Mouse (Mus musculus) brain, embryonic 18.5 days (tissue): ENCODE data around the gene Tnnt2.

ENCODE experiments used
- DNase-seq: peaks from one replicate; pipeline ENCODE4 v3.0.0-alpha.2; 2012; ENCODE audit warnings: low read depth, low spot score

Tnnt2 gene

DNA sequence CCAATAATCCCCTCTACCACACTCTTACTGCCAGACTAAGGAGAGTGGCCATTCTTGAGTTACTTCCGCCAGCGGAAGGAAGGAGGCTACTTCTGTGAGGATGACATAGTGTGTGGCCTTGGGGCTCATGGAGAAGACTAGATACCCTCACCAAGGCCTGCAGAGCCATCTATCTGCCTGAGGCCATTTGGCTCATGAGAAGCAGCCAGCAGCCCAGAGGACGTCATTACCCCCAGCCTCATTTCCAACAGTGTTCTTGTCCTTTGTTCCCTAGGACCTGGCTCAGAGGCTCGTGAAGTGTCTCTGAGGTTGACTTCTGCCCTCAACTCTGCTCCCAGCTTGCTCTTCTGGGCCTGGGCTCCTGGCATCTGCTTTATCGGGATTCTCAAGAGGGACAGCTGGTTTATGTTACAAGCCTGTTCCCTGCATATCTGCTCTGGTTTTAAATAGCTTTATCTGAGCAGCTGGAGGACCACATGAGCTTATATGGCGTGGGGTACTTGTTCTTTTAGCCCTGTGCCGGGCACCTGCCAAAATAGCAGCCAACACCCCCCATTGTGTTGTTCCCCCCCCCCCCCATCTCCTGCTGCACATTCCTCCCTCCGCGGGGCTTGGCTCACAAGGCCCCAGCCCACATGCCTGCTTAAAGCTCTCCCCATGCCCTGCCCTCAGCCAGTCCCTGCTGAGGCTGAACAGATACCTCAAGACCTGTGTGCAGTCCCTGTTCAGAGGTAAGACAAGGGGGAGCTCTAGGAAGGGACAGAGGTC is at the start of gene Tnnt2:
Gene Tnnt2 (plus strand): TSS at position 639 of the 768 bp plus-strand sequence.
- DNase-seq = no peak

DNA sequence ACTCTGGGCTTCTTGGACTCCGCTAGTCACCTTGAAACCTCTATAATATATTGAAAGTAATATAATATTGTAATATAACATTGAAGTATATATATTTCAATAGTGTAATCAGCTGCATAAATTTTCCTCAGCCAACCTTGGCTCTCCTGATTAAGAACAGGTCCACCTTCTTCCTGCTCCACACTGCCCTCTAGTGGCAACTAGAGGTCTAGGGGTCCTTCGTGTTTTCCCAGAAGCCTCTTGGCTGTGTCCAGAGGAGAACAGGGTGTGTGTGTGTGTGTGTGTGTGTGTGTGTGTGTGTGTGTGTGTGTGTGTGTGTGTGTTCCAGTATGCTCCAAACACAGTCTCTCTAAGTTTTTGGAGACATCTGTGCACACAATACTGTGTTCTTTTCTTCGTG is 48.4 kb upstream of the Tnnt2 start:
- no peak for DNase-seq

DNA sequence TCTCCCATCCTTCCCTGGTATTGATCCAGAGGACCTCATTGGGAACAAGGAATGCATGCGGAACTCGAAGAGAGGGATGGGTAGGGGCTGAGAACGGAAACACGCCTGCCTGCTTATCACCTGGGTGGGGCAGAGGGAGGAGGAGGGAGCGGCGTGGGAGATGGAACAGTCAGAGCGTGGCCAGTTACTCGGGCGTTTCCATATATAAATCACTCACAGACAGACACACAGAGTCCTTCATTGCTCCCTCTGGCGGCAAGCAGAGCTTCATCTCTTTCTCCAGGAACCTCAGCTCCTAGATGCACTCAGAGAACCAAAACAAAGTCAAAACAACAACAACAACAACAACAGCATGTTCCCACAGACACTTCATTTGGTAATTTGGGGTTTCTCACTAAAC is 47.4 kb upstream of the Tnnt2 start:
- DNase-seq = no peak

DNA sequence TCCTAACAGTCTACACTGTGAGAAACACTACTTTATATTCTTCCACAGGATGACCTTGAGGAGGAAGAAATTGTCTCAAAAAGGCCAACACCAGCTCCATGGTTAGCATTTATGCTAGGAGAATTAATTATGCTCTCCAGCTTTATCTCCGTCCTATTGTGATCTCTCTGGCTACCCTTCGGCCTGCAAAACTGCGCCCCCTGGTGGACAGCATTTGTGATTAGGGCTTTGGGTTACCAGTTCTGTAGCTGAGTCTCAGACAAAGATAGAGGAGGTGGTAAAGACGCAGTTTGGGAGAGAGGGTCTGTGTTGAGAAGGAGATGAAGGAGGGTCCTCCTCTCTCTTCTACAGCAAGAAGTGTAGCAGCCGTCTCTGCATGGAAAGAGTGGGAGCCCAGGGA is 46.3 kb upstream of the Tnnt2 start:
- no peak for DNase-seq

DNA sequence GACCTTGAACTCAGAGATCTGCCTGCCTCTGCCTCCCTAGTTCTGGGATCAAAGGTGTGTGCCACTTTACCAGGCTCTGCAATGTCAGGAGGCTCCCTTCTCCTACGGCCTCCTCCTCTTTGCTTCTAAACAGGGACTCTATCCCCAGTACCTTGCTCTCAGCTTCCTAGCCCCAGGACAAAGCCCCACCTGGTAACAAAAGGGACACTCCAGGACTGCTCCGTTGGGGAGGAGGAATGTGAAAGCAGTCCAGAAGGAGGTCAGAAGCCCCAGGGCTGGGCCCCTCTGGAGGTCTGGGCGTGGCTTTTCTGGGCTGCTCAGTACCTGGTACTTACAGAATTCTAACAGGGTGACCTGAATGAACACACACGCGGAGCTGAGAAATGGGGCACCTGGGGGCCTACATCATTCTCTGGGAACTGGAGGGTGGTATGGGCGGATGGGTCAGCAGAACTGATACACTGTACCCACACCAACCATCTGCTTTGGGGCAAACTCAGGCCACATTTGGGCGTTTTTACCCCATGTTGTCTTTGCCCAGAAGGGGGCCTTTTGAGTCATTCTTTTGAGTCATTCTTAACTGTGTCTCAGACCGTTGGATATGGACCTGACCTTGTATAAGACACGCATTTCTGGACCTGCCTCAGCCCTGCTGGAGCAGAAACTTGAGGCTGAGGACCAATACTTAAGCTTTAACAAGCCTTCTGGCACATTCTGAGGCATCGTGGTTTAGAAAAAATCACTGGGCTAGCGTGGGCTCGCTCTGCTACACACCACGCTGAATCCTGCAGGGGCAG is 43.8 kb upstream of the Tnnt2 start:
- no peak for DNase-seq

DNA sequence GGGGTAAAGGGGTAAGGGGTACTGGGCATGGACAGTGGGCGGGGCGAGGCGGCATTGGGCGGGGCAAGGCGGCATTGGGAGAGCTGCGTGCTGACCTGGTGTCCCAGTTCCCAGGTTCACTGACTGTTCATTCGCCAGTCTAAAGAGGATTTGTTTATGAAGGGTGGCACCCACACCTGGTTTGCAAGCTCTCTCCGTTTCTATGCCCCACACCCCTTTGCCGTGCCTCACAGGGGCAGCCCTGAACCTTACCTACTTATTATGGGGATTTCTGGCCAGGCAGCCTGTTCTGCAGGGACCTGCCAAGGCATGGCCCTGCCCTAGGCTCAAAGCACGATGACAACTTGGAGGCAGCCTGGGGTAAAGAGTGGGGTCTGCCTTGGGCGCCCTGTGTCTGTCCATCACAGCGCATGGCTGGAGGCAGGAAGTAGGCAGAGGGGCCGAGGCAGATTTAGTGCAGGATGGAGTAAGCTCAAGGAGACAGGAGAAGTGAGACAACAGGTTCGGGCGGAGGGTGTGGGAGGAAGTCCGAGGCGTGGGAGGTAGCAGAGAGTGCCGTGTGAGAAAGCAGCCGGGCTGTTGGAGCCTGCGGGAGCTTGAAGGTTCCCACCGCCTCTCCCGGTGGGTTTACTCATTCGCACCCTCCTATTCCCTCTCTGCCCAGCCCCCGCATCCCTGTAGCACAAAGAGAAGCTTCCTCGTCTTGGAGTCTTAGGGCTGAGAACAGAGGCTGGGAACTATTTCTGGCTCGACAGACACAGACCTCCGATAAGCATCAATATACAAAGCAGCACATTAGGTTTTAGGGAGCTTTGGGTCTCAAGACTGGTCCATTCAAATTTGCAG is 42.6 kb upstream of the Tnnt2 start:
- no peak for DNase-seq

DNA sequence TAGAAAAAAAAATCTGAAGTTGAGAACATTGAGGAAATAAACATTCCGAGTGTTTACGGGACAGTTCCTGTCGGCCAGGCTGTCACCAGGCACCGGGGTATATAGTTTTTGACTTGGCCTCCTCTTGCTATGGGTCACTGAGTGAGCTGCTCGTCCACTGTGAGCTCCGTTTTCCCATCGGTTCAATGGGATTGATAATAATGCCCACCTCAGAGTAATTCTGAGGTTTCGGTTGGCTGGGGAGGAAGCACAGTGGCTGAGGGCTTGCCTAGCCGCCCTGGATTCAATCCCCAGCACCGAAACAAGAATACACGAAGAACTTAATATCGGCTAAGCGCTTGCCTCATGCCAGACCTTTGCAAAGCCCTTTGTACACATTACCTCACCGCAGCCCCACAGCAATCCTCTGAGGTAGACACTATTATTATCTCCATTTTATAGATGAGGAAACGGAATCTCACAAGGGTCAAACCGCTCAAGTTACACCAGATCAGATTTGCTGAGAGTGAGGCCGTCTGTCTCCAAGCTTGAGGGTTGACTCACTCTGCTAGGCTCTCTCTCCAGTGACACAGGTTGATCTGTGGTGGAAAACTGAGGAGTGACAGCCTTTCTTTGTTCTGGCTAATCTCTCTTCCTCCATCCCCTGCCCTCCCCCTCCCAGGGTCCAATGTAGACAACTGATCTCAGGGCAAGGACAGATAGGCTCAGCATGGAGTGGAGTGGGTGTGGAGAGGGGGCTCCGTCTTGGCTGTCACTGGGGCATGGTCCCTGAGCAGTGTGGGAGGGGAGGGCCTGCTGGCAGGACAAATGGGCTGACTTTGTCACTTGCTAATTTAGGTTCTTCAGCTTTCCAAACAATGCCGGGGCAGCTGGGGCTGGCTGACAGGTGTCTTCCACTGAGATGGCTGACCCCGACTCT is 41.7 kb upstream of the Tnnt2 start:
- no peak for DNase-seq

DNA sequence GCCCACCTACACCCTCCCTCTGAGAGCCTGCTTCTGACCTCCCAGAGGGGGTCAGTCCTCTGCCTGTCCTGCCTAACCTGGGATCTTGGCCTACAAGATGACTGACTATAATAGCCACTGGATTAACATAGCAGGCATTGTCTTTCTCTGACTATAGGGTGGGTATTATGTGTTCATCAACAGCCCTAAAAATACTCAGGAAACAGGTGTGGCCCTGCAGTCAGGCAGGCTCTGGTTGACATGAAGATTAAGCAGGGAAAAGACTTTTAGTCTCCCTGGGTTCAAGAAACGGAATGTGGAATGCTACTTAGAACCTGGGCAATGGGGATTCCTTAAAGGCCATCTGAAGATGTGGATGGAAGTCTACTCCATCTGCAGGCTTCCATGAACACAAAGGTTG is 37.7 kb upstream of the Tnnt2 start:
- DNase-seq = no peak

DNA sequence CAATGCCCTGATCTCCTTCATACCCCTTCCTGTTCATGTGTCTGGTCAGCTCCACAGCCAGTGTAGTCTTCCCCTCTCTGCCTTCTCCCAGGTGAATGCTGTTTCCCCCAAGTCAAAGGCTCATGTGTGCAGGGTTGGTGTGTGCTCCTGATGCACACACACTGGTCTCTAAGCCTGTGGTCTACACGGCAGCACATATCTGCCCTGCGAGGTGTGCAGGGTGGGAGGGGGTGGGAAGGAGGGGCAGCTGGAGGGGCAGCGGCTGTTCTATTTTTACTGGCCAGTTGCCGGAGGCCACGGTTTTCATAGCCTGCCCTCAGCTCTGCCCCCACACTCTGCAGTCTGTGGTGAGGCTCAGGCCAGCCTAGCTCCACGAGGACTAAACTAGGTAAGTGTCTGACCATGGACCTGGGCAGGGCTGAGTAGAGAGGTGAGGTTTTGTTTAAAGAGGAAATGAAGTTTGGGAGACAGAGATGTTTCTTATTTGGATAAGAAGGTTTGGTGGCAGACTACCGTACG is 37.0 kb upstream of the Tnnt2 start:
- DNase-seq = no peak

DNA sequence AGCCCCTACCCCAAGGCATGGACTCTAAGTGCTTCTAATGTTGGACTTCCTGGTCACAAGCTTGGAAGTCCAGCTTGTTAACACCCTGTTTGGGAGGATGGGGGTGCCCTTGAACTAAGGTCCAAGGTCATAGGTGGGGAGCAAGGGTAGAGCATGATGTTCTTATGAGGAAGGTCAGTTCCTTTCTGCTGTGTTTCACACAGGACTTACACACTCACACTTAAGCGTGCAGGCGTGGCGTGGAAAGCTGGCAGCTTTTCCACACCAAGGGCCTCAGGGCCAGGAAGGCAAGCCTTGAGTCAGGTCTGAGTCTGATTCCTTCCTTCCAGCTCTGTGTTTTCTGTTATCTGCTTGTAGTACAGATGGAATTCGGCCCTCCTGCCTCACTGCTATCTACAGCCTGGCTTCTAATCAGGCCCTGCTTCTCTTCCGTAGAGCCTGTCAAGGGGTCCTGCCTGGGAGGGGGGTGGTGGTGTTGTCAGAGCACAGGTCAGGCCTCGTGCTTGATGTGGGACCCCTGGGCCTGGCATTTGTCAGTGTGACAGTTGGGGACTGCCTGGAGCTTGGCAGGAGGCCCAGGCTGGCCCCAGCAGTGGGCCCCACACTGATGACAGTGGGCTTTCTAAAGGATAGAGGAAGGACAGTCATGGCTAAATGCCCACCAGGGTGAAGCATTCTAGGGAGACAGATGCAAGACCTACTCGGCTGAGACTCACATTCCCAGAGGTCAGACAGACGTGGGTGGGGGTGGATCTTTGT is 35.8 kb upstream of the Tnnt2 start:
- DNase-seq = no peak

DNA sequence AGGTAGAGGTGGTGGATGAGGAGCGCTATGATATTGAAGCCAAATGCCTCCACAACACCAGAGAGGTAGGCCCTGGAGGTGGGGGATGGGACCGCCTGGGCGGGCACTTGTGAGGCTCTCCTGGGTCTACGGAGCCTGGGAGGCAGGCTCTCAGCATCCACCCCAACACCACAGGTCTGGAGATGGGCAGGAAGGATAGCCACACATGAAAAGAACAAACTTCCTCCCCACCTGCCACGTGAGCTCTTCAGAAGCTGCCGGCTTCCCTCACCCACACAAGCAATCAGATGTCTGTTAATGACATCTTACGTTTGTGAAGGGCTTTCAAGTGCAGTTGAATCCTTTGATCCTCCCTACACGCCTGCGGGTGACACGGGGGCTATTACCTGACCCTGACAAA is 28.6 kb upstream of the Tnnt2 start:
- DNase-seq = no peak

DNA sequence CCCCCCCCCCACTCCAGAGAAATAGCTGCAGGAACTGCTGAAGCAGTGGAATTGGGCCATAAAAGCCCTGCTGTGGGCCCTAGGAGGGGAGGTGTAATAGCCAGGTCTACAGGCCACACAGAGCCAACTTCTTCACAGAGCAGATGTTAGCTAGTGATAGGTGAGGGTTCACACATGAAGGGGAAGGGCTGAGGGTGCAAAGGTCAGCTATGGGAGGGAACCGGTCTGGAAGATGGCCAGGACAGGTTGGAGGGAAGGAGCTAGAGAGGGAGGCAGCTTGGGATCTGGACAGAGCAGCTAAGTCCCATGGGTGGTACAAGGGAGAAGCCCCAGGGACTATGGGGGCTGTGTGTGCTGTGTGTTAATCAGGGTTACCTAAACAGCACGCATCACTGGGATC is 26.0 kb upstream of the Tnnt2 start:
- no peak for DNase-seq

DNA sequence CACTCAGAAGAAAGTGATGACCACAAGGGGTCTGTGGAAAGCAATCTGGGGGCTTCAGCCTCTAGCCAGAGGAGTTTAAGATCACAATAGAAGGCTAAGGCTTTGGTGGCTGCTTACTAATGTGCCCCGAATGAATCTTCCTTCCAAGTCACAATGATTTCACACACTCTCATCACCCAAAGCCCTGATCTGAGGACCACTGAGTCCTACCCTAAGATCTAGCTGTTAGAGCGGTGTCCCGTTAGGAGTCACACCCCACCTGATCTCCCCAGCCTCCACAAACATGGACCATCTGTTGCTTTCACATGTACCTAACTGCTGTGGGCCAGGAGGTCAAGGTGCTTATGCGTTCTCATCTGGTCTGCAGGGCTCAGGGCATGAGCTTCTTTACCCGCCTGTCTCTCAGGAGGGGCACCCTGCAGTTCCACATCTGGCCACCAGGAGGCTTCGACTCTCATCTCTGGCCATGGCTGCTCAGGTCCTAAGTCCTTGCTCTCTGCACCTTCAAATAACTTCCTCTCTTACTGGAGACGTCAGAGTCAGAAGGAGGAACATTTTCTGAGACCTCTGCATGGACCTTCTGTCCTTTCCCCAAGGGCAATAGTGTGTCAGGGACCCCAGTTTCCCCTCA is 25.0 kb upstream of the Tnnt2 start:
- DNase-seq = no peak

DNA sequence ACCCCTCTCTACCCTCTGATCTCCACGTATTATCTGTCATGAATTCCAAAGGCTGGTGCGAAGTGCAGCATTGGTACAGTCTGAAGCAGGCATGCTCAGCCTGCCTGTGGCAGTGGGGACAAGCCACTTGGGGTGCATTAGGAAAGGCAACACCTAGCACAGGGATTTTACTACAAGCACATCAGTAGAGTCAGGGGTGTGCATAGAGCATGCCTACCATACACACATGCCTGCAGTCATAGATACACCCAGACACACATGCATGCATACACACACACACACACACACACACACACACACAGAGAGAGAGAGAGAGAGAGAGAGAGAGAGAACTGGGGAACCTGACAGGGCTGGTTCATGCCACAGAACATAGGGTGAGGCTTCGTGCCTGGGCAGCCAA is 23.9 kb upstream of the Tnnt2 start:
- no peak for DNase-seq

DNA sequence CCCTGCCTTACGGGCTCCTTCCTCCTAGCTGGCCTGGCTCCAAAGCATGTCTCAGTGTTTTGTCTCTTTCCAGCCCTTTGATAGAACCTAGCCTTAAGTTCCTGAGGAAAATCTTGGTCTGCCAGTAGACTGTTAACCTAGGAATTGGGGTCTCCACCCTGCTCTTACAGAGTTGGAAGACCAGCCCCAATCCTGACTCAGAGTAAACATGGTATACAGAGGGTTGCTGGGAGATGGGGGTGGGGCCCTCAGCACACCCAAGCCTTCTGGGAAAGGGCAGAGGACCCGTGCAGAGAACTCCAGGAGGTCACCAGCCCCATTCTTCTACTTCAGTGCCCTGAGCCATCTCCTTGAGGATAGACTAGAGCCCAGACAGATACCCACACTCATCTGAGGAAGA is 23.5 kb upstream of the Tnnt2 start:
- DNase-seq = no peak

DNA sequence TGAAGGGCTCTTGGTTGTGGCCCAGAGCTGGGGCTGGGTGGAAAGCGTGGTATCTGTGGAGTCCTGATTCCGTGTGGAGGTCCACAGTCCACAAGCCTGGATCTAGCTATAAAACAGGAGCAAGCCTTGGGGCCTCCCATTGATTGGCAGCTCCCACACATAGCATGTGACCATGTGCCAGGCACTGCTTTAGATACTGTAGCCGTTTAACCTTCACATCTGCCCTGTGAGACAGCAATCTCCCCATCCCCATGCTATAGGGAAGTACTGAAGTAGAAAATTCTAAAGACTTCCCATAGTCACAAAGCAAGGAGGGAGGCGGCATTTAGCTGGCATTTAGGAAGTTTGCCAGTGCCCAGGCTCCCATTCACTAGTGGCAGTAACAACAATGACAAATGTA is 23.1 kb upstream of the Tnnt2 start:
- no peak for DNase-seq

DNA sequence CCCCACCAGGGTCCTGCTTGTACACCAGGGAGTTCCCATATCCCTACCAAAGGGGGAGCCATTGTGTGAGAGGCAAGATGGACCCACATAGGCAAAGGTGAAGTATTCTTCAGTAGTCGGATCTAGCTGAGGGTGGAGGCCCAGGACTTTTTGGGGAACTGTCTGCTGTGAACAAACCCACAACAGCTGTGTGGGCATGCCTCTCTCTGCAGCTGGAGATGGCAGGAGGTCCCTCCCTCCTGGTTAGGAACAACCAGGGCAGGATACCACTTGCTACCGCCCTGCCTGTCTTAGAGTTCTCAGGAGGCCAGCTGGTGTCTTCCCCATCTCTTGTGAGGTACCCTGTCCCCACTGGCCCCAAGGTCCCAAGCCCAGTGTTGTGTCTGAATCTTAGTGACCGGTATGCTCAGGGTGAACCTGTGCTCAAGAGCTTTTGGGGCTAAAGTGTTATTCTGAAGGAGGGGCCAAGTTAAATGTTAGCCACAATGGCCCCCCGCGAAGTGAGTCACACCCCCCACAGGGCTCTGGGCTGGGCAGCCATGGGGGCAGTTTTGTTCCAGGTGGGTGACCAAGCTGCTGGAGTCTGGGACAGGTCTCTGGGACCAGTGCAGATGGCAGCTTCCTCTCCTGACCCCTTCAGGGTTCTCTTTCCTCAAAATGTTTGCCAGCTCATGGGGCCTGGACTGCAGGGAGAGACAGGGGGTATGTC is 22.3 kb upstream of the Tnnt2 start:
- DNase-seq = no peak

DNA sequence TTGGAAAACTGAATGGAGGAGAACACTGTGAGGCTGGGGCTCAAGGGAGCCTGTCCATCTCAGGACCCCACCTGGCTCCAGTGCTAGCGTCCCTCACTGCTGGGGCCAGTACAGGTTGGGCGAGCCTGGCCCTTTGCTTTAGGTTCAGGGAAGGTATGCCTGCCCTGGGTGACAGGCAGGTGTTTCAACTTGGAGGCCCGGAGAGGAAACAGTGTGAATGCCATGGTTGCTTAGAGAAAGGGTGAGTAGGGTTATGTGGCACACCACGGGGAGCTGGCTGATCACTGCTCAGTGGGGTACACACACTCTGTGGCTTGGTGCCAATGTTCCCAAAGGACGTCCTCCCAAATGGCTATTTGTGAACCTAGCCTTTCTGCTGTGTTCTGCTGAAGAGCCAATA is 21.6 kb upstream of the Tnnt2 start:
- no peak for DNase-seq

DNA sequence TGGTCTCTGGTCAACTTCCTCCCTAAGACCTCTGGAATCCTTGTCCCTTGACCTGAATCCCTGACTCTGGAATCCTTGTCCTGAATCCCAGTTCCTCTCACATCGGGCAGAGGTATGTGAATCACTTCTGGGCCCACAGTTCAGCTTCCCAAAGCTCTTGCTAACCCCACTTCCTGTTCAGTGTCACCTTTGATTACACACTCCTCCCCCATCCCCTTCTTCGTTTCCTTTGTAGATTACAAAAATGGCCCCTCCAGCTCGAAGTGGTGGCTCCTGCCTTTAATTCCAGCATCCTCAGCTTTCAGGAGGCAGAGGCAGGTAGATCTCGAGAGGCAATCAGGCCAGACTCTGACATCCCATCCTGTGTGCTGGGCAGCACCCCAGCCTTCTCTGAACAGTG is 18.6 kb upstream of the Tnnt2 start:
- DNase-seq = no peak
